Mouse (Mus musculus) limb, embryonic 14.5 days (tissue): Measurements from ENCODE around the gene Coa6. TPM values are rescaled to one million over a fixed set of nuclear protein-coding genes. Genes with fewer than 3 reads are reported as not detected.

ENCODE experiments used
- ATAC-seq: fragments of 200-750 bp; cut with Nextera tagmentation; 2 replicates; pipeline ENCODE4 v1.8.0; 2017; ENCODE audit warnings: low read depth, moderate number of reproducible peaks, moderate TSS enrichment; ENCODE audit not compliant: low FRiP score
- DNase-seq: peaks from one replicate; pipeline ENCODE4 v3.0.0-alpha.2; 2015; ENCODE audit warnings: low spot score
- H3K27ac ChIP-seq: fragments of 300-500 bp; sonication (generic); replicated peaks from 2 replicates; pipeline ENCODE4 v1.5.1; 2014; ENCODE audit warnings: low read depth, mild to moderate bottlenecking, low read length, moderate library complexity, mixed read lengths
- H3K27me3 ChIP-seq: fragments of 300-500 bp; sonication (generic); 2 replicates; pipeline ENCODE4 v1.6.1; 2014; ENCODE audit warnings: low read length, mixed read lengths; ENCODE audit not compliant: control insufficient read depth, insufficient read depth
- H3K36me3 ChIP-seq: fragments of 300-500 bp; sonication (generic); 2 replicates; pipeline ENCODE4 v1.6.1; 2014; ENCODE audit warnings: mild to moderate bottlenecking, low read length, moderate library complexity, mixed read lengths; ENCODE audit not compliant: control insufficient read depth, insufficient read depth
- H3K4me1 ChIP-seq: fragments of 300-500 bp; sonication (generic); 2 replicates; pipeline ENCODE4 v1.6.1; 2014; ENCODE audit warnings: antibody characterized with exemption, low read length, mixed read lengths; ENCODE audit not compliant: control insufficient read depth, insufficient read depth
- H3K4me2 ChIP-seq: fragments of 300-500 bp; sonication (generic); replicated peaks from 2 replicates; pipeline ENCODE4 v1.6.1; 2014; ENCODE audit warnings: low read depth, mild to moderate bottlenecking, low read length, moderate library complexity; ENCODE audit not compliant: severe bottlenecking
- H3K4me3 ChIP-seq: fragments of 300-500 bp; sonication (generic); replicated peaks from 2 replicates; pipeline ENCODE4 v1.5.1; 2014; ENCODE audit warnings: low read length
- H3K9ac ChIP-seq: fragments of 300-500 bp; sonication (generic); 2 replicates; pipeline ENCODE4 v1.6.1; 2014; ENCODE audit warnings: mild to moderate bottlenecking, low read depth, low read length, moderate library complexity; ENCODE audit not compliant: severe bottlenecking
- H3K9me3 ChIP-seq: fragments of 300-500 bp; sonication (generic); 2 replicates; pipeline ENCODE4 v1.6.1; 2016; ENCODE audit warnings: low read length; ENCODE audit not compliant: control insufficient read depth
- POLR2A ChIP-seq: fragments of 200-500 bp; IDR thresholded peaks from 2 replicates; pipeline ENCODE4 v1.8.0; 2012; ENCODE audit warnings: inconsistent platforms, mild to moderate bottlenecking, moderate library complexity, borderline replicate concordance; ENCODE audit not compliant: insufficient read depth, insufficient read length; ENCODE audit errors: extremely low read depth
- WGBS: fragments of 180-500 bp; shearing (Covaris S2); extraction: QIAGEN DNeasy Blood & Tissue Kit; methylation state at CpG from one replicate; pipeline ENCODE4 v1.1.7; 2014; 5-methylcytosine and 5-hydroxymethylcytosine counted together
- polyA plus RNA-seq, 2 experiments: library from polyadenylated mRNA; depleted of rRNA in 1 of 2; stranded (reverse) in 1 of 2; unstranded in 1 of 2; fragments of >200 nt; fragmentation: Nextera tagmentation in 1 of 2; extraction: Ambion mirVana in 1 of 2; gene quantifications; 2 replicates each; pipeline versions ENCODE4 v1.2.1 to v1.2.3; 2012 to 2014

Gene Coa6
- polyA plus RNA-seq (2012; rRNA removed) (38.9 and 46.5 TPM in 2 replicates), polyA plus RNA-seq (2014; fragmentation: Nextera tagmentation; extraction: Ambion mirVana) (48.5 and 51.1 TPM in 2 replicates)

- TF ChIP-seq POLR2A: 0 out of 2 replicates have a peak, but pooled peaks have one; percentile 17
- Histone ChIP-seq H3K4me3 (peak within 1 kb of the TSS; percentile 74), H3K36me3 (peaks cover 24% of the 10 kb centered on the region), H3K27ac (peak within 1 kb of the TSS; percentile 70), H3K4me1 (peaks cover 10% of the 10 kb centered on the region), H3K4me2 (peak within 1 kb of the TSS; percentile 89), H3K9ac (peak within 1 kb of the TSS; percentile 83), H3K9me3 (no peaks in the 10 kb centered on the region), H3K27me3 (no peaks in the 10 kb centered on the region)
- under 1% methylated on average over 61 of the region's 61 CpGs for WGBS
- ATAC-seq: peak; percentile 99
- peak; percentile 98 for DNase-seq
Measured at GRCm38 (mm10) chr8:126422174-126422919, at the start of gene Coa6. TSS of gene Coa6 (plus strand) at chr8:126422515.

- ATAC-seq (no peak), DNase-seq (no peak)
- Histone ChIP-seq H3K4me3 (no peak overlapping the region), H3K9ac (no peak overlapping the region), H3K4me1 (no peaks in the 10 kb centered on the region), H3K4me2 (no peak overlapping the region), H3K9me3 (no peaks in the 10 kb centered on the region), H3K27ac (no peak overlapping the region), H3K36me3 (no peaks in the 10 kb centered on the region), H3K27me3 (no peaks in the 10 kb centered on the region)
- WGBS: 91% methylated on average over 6 of the region's 6 CpGs
- no peak for TF ChIP-seq POLR2A
Measured at GRCm38 (mm10) chr8:126379580-126379979, 42.7 kb upstream of the Coa6 start.

GRCm38 (mm10) chr8:126380141-126380540, 42.2 kb upstream of the Coa6 start:
- H3K4me3 ChIP-seq: no peak overlapping the region
- no peak overlapping the region for H3K9ac ChIP-seq
- WGBS: 47% methylated on average over 2 of the region's 2 CpGs
- DNase-seq (peak; percentile 8), ATAC-seq (no peak)
- H3K4me2 ChIP-seq: no peak overlapping the region
- H3K4me1 ChIP-seq: no peaks in the 10 kb centered on the region
- H3K36me3 ChIP-seq: no peaks in the 10 kb centered on the region
- H3K9me3 ChIP-seq: no peaks in the 10 kb centered on the region
- no peak for TF ChIP-seq POLR2A
- H3K27ac ChIP-seq: no peak overlapping the region
- no peaks in the 10 kb centered on the region for H3K27me3 ChIP-seq

GRCm38 (mm10) chr8:126381299-126381698, 41.0 kb upstream of the Coa6 start:
- H3K4me1 ChIP-seq: no peaks in the 10 kb centered on the region
- WGBS: 86% methylated on average over 7 of the region's 7 CpGs
- H3K36me3 ChIP-seq: no peaks in the 10 kb centered on the region
- TF ChIP-seq POLR2A: no peak
- no peak overlapping the region for H3K4me3 ChIP-seq
- H3K9ac ChIP-seq: no peak overlapping the region
- H3K27ac ChIP-seq: no peak overlapping the region
- no peaks in the 10 kb centered on the region for H3K27me3 ChIP-seq
- no peaks in the 10 kb centered on the region for H3K9me3 ChIP-seq
- DNase-seq: no peak
- ATAC-seq: no peak
- H3K4me2 ChIP-seq: no peak overlapping the region

GRCm38 (mm10) chr8:126382216-126382615, 40.1 kb upstream of the Coa6 start:
- Histone ChIP-seq H3K4me3 (no peak overlapping the region), H3K27ac (no peak overlapping the region), H3K36me3 (no peaks in the 10 kb centered on the region), H3K9ac (no peak overlapping the region), H3K9me3 (no peaks in the 10 kb centered on the region), H3K4me2 (no peak overlapping the region), H3K27me3 (no peaks in the 10 kb centered on the region), H3K4me1 (no peaks in the 10 kb centered on the region)
- ATAC-seq (no peak), DNase-seq (peak; percentile 25)
- WGBS: 37% methylated on average over 14 of the region's 14 CpGs
- TF ChIP-seq POLR2A: no peak
